Mouse (Mus musculus): ENCODE measurements around the gene Map2. TPM values are rescaled to one million over a fixed set of nuclear protein-coding genes. Genes with fewer than 3 reads are reported as not detected.

The Map2 gene
- polyA plus RNA-seq, 1 experiment from 2014 or later: 417 TPM

GRCm38 (mm10) chr1:66351366-66351765 is 176.3 kb downstream of the Map2 start:
- DNase-seq (ENCODE audit: low spot score): no peak
- H3K4me1 ChIP-seq (replicated peaks; ENCODE audit: control insufficient read depth, insufficient read depth, low read length): peaks cover 27% of the 10 kb centered on the region
- no peak overlapping the region for H3K4me3 ChIP-seq (replicated peaks; ENCODE audit: low read length)
- no peaks in the 10 kb centered on the region for H3K36me3 ChIP-seq (replicated peaks; ENCODE audit: control insufficient read depth, insufficient read depth)
- H3K27ac ChIP-seq: no peak overlapping the region
- H3K27me3 ChIP-seq (ENCODE audit: control insufficient read depth, insufficient read depth, low read length): no peaks in the 10 kb centered on the region
- H3K9ac ChIP-seq: no peak overlapping the region
- no peak for ATAC-seq (ENCODE audit: low FRiP score)
- H3K4me2 ChIP-seq (replicated peaks): no peak overlapping the region
- H3K9me3 ChIP-seq (ENCODE audit: control insufficient read depth, low read length): no peaks in the 10 kb centered on the region

- ATAC-seq (ENCODE audit: low FRiP score) (no peak), DNase-seq (ENCODE audit: low spot score) (no peak)
- peaks cover 38% of the 10 kb centered on the region for H3K36me3 ChIP-seq (replicated peaks; ENCODE audit: control insufficient read depth, insufficient read depth)
- peaks cover 20% of the 10 kb centered on the region; the same call in 1 of the 2 replicates for H3K4me1 ChIP-seq (replicated peaks; ENCODE audit: control insufficient read depth, insufficient read depth, low read length)
- whole genome bisulfite sequencing: 86% methylated on average over 2 of the region's 2 CpGs
- H3K27me3 ChIP-seq (ENCODE audit: control insufficient read depth, insufficient read depth, low read length): no peaks in the 10 kb centered on the region
- no peak overlapping the region for H3K4me2 ChIP-seq (replicated peaks)
- H3K9ac ChIP-seq: no peak overlapping the region
- no peaks in the 10 kb centered on the region for H3K9me3 ChIP-seq (ENCODE audit: control insufficient read depth, low read length)
- H3K27ac ChIP-seq: no peak overlapping the region
- H3K4me3 ChIP-seq (replicated peaks; ENCODE audit: low read length): no peak overlapping the region
Observed at GRCm38 (mm10) chr1:66361799-66362198, 186.7 kb downstream of the Map2 start.

- H3K4me3 ChIP-seq (replicated peaks; ENCODE audit: low read length): no peak overlapping the region
- DNase-seq (ENCODE audit: low spot score) (peak; percentile 55), ATAC-seq (ENCODE audit: low FRiP score) (peak; percentile 69)
- WGBS: 38% methylated on average over 9 of the region's 9 CpGs
- H3K27ac ChIP-seq: peak overlapping the region; percentile 54
- no peaks in the 10 kb centered on the region for H3K9me3 ChIP-seq (ENCODE audit: control insufficient read depth, low read length)
- H3K4me2 ChIP-seq (replicated peaks): no peak overlapping the region
- peaks cover 51% of the 10 kb centered on the region for H3K36me3 ChIP-seq (replicated peaks; ENCODE audit: control insufficient read depth, insufficient read depth)
- H3K9ac ChIP-seq: no peak overlapping the region
- H3K27me3 ChIP-seq (ENCODE audit: control insufficient read depth, insufficient read depth, low read length): no peaks in the 10 kb centered on the region
- peaks cover 20% of the 10 kb centered on the region; the same call in 1 of the 2 replicates for H3K4me1 ChIP-seq (replicated peaks; ENCODE audit: control insufficient read depth, insufficient read depth, low read length)
Observed at GRCm38 (mm10) chr1:66363285-66363684, 188.2 kb downstream of the Map2 start.

DNA sequence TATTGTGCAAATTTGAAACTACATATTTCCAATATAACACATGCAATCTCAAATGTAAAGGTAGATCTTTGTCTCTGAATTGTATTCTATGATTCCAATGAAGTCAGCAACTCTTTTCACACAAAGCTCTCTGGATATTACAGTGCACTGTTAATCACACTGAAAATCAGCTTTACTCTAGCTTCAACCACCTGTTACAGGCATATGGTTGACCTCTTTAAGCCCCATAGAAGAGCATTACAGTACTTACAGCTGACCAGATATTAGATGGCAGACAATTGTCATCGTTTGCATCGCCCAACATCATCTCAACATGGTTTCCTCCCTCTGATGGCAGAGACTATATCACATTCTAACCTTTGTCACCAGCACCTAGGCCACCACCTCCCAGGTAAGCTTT is 189.3 kb downstream of the Map2 start:
- Histone ChIP-seq H3K36me3 (replicated peaks; ENCODE audit: control insufficient read depth, insufficient read depth) (peaks cover 52% of the 10 kb centered on the region), H3K27ac (no peak overlapping the region), H3K9ac (no peak overlapping the region), H3K4me1 (replicated peaks; ENCODE audit: control insufficient read depth, insufficient read depth, low read length) (peaks cover 20% of the 10 kb centered on the region; the same call in 1 of the 2 replicates), H3K9me3 (ENCODE audit: control insufficient read depth, low read length) (no peaks in the 10 kb centered on the region), H3K4me2 (replicated peaks) (no peak overlapping the region), H3K27me3 (ENCODE audit: control insufficient read depth, insufficient read depth, low read length) (no peaks in the 10 kb centered on the region), H3K4me3 (replicated peaks; ENCODE audit: low read length) (no peak overlapping the region)
- DNase-seq (ENCODE audit: low spot score) (no peak), ATAC-seq (ENCODE audit: low FRiP score) (no peak)
- WGBS: 97% methylated on average over 2 of the region's 2 CpGs

GRCm38 (mm10) chr1:66365600-66365999 is 190.5 kb downstream of the Map2 start:
- no peak overlapping the region for H3K27ac ChIP-seq
- peaks cover 20% of the 10 kb centered on the region; the same call in 1 of the 2 replicates for H3K4me1 ChIP-seq (replicated peaks; ENCODE audit: control insufficient read depth, insufficient read depth, low read length)
- H3K9me3 ChIP-seq (ENCODE audit: control insufficient read depth, low read length): no peaks in the 10 kb centered on the region
- H3K27me3 ChIP-seq (ENCODE audit: control insufficient read depth, insufficient read depth, low read length): no peaks in the 10 kb centered on the region
- WGBS: 77% methylated on average over 4 of the region's 4 CpGs
- H3K4me2 ChIP-seq (replicated peaks): no peak overlapping the region
- ATAC-seq (ENCODE audit: low FRiP score) (no peak), DNase-seq (ENCODE audit: low spot score) (no peak)
- no peak overlapping the region for H3K4me3 ChIP-seq (replicated peaks; ENCODE audit: low read length)
- peaks cover 57% of the 10 kb centered on the region for H3K36me3 ChIP-seq (replicated peaks; ENCODE audit: control insufficient read depth, insufficient read depth)
- H3K9ac ChIP-seq: no peak overlapping the region

DNA sequence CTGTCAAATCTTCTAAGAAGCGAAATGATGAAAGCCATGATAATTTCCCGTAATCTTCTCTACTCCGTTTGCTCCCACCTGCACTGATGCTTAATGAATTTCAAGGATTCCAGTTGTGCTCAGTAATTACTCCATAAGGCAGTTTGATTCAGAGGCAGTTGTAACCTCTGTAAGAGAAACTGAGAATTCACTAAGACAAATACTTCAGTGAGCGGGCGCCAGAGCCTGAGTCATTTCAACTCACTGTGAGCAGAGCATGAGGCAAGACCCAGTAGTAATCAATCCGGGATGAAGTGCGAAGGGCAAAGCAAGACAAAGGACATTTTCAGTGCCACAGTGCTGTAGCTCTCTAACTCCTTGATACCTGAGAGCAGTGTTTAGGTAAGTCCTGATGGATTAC is 194.4 kb downstream of the Map2 start:
- no peak for ATAC-seq (ENCODE audit: low FRiP score)
- H3K4me2 ChIP-seq (replicated peaks): no peak overlapping the region
- H3K27ac ChIP-seq: no peak overlapping the region
- 78% methylated on average over 7 of the region's 7 CpGs for WGBS
- no peak overlapping the region for H3K9ac ChIP-seq
- no peak for DNase-seq (ENCODE audit: low spot score)
- H3K9me3 ChIP-seq (ENCODE audit: control insufficient read depth, low read length): no peaks in the 10 kb centered on the region
- H3K36me3 ChIP-seq (replicated peaks; ENCODE audit: control insufficient read depth, insufficient read depth): peaks cover 42% of the 10 kb centered on the region
- H3K4me1 ChIP-seq (replicated peaks; ENCODE audit: control insufficient read depth, insufficient read depth, low read length): no peaks in the 10 kb centered on the region
- no peak overlapping the region for H3K4me3 ChIP-seq (replicated peaks; ENCODE audit: low read length)
- no peaks in the 10 kb centered on the region for H3K27me3 ChIP-seq (ENCODE audit: control insufficient read depth, insufficient read depth, low read length)

- 72% methylated on average over 2 of the region's 2 CpGs for WGBS
- no peak for ATAC-seq (ENCODE audit: low FRiP score)
- no peak overlapping the region for H3K9ac ChIP-seq
- no peak overlapping the region for H3K4me3 ChIP-seq (replicated peaks; ENCODE audit: low read length)
- peaks cover 27% of the 10 kb centered on the region for H3K36me3 ChIP-seq (replicated peaks; ENCODE audit: control insufficient read depth, insufficient read depth)
- no peaks in the 10 kb centered on the region for H3K27me3 ChIP-seq (ENCODE audit: control insufficient read depth, insufficient read depth, low read length)
- no peaks in the 10 kb centered on the region for H3K4me1 ChIP-seq (replicated peaks; ENCODE audit: control insufficient read depth, insufficient read depth, low read length)
- no peak overlapping the region for H3K4me2 ChIP-seq (replicated peaks)
- no peak for DNase-seq (ENCODE audit: low spot score)
- no peak overlapping the region for H3K27ac ChIP-seq
- H3K9me3 ChIP-seq (ENCODE audit: control insufficient read depth, low read length): no peaks in the 10 kb centered on the region
Observed at GRCm38 (mm10) chr1:66371371-66371770, 196.3 kb downstream of the Map2 start.

DNA sequence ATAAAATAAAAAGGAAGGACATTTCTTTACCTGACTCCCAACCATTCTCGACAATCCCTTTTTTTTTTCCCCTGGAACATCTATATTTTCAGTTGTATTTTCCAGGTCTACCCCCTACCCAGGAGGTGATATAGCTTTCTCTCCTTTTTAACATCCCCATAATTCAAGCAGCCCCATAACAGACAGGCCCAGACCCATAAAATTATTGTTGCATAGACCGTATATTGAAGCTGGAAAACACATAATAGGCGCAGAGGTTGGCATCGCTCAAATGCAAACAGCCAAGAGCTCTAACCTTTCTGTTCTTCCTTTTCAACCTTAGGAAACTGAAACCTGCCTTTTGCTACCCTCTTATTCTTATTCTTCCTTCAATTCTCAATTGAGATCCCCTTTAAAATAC is 211.2 kb downstream of the Map2 start:
- Histone ChIP-seq H3K9me3 (ENCODE audit: control insufficient read depth, low read length) (no peaks in the 10 kb centered on the region), H3K27ac (peak overlapping the region; percentile 97), H3K4me2 (replicated peaks) (peak overlapping the region; percentile 55), H3K4me1 (replicated peaks; ENCODE audit: control insufficient read depth, insufficient read depth, low read length) (peaks cover 60% of the 10 kb centered on the region), H3K27me3 (ENCODE audit: control insufficient read depth, insufficient read depth, low read length) (no peaks in the 10 kb centered on the region), H3K36me3 (replicated peaks; ENCODE audit: control insufficient read depth, insufficient read depth) (peaks cover 17% of the 10 kb centered on the region), H3K4me3 (replicated peaks; ENCODE audit: low read length) (peak overlapping the region; percentile 32), H3K9ac (peak overlapping the region; percentile 43)
- ATAC-seq (ENCODE audit: low FRiP score) (peak; percentile 41; the same call in 1 of the 2 replicates), DNase-seq (ENCODE audit: low spot score) (no peak)
- WGBS: 43% methylated on average over 4 of the region's 4 CpGs

GRCm38 (mm10) chr1:66386751-66387452 is 211.8 kb downstream of the Map2 start:
- H3K9me3 ChIP-seq (ENCODE audit: control insufficient read depth, low read length): no peaks in the 10 kb centered on the region
- peak; percentile 95 for ATAC-seq (ENCODE audit: low FRiP score)
- peaks cover 60% of the 10 kb centered on the region for H3K4me1 ChIP-seq (replicated peaks; ENCODE audit: control insufficient read depth, insufficient read depth, low read length)
- peak overlapping the region; percentile 55 for H3K4me2 ChIP-seq (replicated peaks)
- DNase-seq (ENCODE audit: low spot score): peak; percentile 84
- peak overlapping the region; percentile 97 for H3K27ac ChIP-seq
- no peaks in the 10 kb centered on the region for H3K27me3 ChIP-seq (ENCODE audit: control insufficient read depth, insufficient read depth, low read length)
- peaks cover 14% of the 10 kb centered on the region for H3K36me3 ChIP-seq (replicated peaks; ENCODE audit: control insufficient read depth, insufficient read depth)
- H3K9ac ChIP-seq: peak overlapping the region; percentile 43
- WGBS: 9% methylated on average over 10 of the region's 10 CpGs
- H3K4me3 ChIP-seq (replicated peaks; ENCODE audit: low read length): peak overlapping the region; percentile 32
